Mouse (Mus musculus) testis, adult 2 months (tissue): ENCODE results near the gene Tysnd1. TPM values are rescaled to one million over a fixed set of nuclear protein-coding genes. Genes with fewer than 3 reads are reported as not detected.

Experiments
- H3K27ac ChIP-seq: fragments of 200-500 bp; 2 replicates; pipeline ENCODE4 v1.5.1; 2012; ENCODE audit warnings: low read depth, low read length; ENCODE audit not compliant: control insufficient read depth, insufficient read depth
- H3K27me3 ChIP-seq: fragments of 200-500 bp; 2 replicates; pipeline ENCODE4 v1.6.1; 2012; ENCODE audit warnings: mild to moderate bottlenecking, low read length, moderate library complexity; ENCODE audit not compliant: control insufficient read depth, insufficient read depth
- H3K36me3 ChIP-seq: fragments of 200-500 bp; 2 replicates; pipeline ENCODE4 v1.6.1; 2012; ENCODE audit warnings: mild to moderate bottlenecking, low read length; ENCODE audit not compliant: control insufficient read depth, insufficient read depth
- H3K4me1 ChIP-seq: fragments of 200-500 bp; 2 replicates; pipeline ENCODE4 v1.6.1; 2012; ENCODE audit warnings: low read length; ENCODE audit not compliant: control insufficient read depth, insufficient read depth
- H3K4me3 ChIP-seq: fragments of 200-500 bp; 2 replicates; pipeline ENCODE4 v1.5.1; 2012; ENCODE audit warnings: low read depth, mild to moderate bottlenecking, low read length, moderate library complexity, mixed read lengths; ENCODE audit not compliant: control insufficient read depth
- CTCF ChIP-seq: fragments of 200-500 bp; IDR thresholded peaks from 2 replicates; pipeline ENCODE4 v1.5.1; 2012; ENCODE audit warnings: low read depth, mild to moderate bottlenecking, inconsistent platforms, low read length, moderate library complexity; ENCODE audit not compliant: control insufficient read depth, insufficient read depth, insufficient replicate concordance
- POLR2A ChIP-seq: fragments of 200-500 bp; IDR thresholded peaks from 2 replicates; pipeline ENCODE4 v1.6.1; 2012; ENCODE audit warnings: low read depth, mild to moderate bottlenecking, inconsistent platforms, low read length, moderate library complexity; ENCODE audit not compliant: control insufficient read depth
- polyA plus RNA-seq: library from polyadenylated mRNA; depleted of rRNA; stranded (reverse); fragments of >200 nt; gene quantifications from 2 replicates; pipeline ENCODE4 v1.2.3, GENCODE M21; 2012

Gene Tysnd1
- polyA plus RNA-seq, 1 experiment: 16.3 TPM

DNA sequence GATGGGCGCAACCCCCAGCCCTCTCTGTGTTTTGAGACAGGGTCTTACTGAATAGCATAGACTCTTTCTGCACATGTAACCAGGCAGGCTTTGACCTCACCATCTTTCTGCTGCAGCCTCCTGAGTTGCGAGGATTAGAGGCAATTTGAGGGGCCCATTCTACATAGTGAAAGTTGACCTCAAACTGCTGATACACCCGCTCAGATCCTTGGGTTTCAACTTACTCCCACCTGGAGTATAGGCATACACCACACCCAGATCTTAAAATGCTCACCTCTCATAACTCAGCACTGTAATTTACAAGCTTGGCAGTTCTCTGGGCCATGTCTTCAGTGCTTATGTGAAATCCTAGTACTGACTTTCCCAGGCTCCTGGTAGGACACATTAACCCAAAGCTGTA lies 40.1 kb upstream of the Tysnd1 start:
- no peaks in the 10 kb centered on the region; the same call in 1 of the 2 replicates for H3K4me1 ChIP-seq

DNA sequence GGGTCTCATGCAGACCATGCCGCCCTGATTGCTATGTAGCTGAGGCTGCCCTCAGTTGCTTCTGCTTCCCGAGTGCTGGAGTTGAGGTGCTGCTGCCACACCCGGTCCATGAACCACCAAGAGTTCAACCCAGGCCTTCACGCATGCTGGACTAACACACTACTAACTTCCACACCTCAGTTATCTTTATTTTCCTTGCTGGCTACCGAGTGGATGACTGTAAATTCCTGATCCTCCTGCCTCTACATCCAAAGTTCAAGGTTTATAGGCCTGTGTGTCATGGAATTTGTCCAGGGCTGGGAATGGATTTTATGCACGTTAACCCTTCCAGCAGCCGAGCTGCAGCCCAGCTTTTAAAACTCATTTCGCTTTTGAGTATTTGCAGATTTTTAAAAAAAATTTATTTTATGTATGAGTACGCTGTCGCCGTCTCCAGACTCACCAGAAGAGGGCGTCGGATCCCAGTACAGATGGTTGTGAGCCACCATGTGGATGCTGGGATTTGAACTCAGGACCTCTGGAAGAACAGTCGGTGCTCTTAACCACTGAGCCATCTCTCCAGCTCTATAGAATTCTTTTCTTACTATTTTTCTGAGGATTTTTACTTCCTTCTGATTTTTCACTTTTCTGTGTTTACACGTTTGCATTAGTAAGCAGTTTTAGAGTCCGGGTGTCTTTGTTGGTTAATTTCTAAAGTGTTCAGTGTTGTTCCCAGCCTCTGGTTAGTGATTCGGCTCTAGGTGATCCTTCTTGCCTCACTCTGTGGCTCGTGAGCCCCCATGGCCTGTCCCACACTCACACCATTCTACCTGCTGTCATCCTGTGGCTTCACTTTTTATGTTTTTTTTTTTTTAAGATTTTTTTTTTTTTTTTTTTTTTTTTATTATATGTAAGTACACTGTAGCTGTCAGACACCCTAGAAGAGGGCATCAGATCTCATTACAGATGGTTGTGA lies 38.1 kb upstream of the Tysnd1 start:
- H3K36me3 ChIP-seq: no peaks in the 10 kb centered on the region
- H3K27me3 ChIP-seq: no peaks in the 10 kb centered on the region
- no peak for TF ChIP-seq POLR2A
- no peak for TF ChIP-seq CTCF

More for the DNA sequence above, 40.1 kb upstream of the Tysnd1 start:
- Histone ChIP-seq H3K4me3 (no peak overlapping the region), H3K27ac (no peak overlapping the region), H3K27me3 (no peaks in the 10 kb centered on the region), H3K36me3 (no peaks in the 10 kb centered on the region)
- no peak for TF ChIP-seq POLR2A
- no peak for TF ChIP-seq CTCF

DNA sequence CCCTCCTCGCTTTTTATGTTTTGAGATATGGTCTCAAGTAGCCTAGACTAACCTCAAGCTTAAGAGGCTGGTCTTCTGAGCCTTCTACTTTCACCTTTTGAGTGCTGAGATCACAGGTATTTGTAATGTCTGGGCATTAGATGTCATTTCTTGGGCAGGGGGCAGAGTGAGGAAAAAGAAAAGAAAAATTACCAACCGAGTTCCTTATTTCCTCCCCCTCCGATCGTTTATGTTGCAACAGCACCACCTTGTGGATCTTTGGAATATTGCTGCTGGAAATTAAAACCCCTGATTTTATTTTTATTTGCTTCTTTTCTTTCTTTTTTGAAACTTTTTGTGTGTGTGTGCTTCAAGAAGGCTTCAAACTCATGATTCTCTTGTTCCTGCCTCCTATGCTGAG lies 37.3 kb upstream of the Tysnd1 start:
- H3K4me1 ChIP-seq: no peaks in the 10 kb centered on the region; the same call in 1 of the 2 replicates
- TF ChIP-seq CTCF: no peak
- H3K4me3 ChIP-seq: no peak overlapping the region
- H3K27me3 ChIP-seq: no peaks in the 10 kb centered on the region
- H3K27ac ChIP-seq: no peak overlapping the region
- H3K36me3 ChIP-seq: no peaks in the 10 kb centered on the region

More for the DNA sequence above, 38.1 kb upstream of the Tysnd1 start:
- Histone ChIP-seq H3K27ac (no peak overlapping the region), H3K4me3 (no peak overlapping the region), H3K4me1 (no peaks in the 10 kb centered on the region; the same call in 1 of the 2 replicates)

DNA sequence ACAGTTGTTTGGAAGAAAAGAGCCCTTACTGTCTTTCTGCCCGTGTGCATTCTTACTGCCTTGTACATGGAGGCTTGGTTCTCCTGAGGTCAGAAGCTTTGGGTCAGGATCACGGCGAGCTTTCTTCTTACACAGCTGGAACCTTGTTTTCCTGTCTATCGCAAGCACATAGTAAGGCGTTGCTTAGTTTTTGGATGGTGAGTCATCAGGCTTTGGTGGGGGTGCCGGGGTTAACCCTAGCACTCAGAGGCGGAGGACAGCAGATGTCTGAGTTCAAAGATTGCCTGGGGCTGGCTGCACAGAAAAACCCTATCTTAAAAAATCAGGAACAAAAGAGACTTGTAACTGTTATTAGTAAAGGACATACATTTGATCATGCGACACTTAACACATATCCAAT lies 33.4 kb upstream of the Tysnd1 start:
- Histone ChIP-seq H3K4me1 (no peaks in the 10 kb centered on the region; the same call in 1 of the 2 replicates), H3K27me3 (no peaks in the 10 kb centered on the region), H3K27ac (no peak overlapping the region), H3K4me3 (no peak overlapping the region), H3K36me3 (no peaks in the 10 kb centered on the region)
- TF ChIP-seq POLR2A: no peak
- no peak for TF ChIP-seq CTCF

DNA sequence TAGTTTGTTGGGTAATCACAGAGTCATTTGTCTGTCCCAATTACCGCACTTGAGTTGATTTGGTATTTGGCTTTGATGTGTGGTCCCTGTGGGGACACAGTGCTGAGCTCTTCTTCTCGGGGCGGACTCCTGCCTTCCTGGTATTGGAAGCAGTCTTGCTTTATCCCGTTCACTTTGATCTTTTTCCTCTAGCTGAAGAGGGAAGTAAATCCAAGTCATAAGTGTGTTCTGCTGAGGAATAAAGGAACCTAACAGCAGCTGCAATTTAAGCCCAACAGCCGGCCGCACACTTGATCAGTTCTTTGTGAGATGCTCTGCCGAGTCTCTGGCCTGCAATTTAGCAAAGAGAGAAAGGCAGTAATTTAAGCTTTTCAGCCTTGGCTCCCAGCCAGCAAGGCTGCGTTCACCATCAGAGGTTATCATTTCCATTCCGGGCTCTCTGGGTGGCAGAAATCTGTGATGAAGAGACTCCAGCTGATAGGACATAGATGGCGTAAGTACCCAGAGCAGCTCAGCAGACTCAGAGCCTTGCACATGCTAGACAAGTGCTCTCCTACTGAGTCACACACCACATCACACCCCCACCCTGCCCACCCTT lies 32.8 kb upstream of the Tysnd1 start:
- Histone ChIP-seq H3K4me1 (no peaks in the 10 kb centered on the region; the same call in 1 of the 2 replicates), H3K27me3 (no peaks in the 10 kb centered on the region), H3K4me3 (no peak overlapping the region), H3K36me3 (no peaks in the 10 kb centered on the region), H3K27ac (no peak overlapping the region)
- TF ChIP-seq POLR2A (no peak), CTCF (no peak)

DNA sequence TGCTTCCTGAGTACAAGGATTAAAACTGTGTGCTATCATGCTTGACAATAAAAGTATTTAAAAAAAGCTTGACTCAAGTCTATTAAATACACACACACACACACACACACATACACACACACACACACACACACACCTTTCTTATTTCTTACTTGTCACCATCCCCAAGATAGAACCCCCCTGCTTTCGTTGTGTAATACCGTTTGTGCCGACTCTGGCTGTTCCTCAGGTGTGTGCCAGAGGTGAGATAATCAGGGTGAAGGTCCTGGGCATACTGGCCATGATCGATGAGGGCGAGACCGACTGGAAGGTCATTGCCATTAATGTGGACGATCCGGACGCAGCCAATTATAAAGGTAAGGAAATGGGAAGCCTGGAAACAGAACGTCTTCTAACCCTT lies 30.2 kb upstream of the Tysnd1 start:
- H3K27ac ChIP-seq: no peak overlapping the region
- H3K36me3 ChIP-seq: no peaks in the 10 kb centered on the region
- no peaks in the 10 kb centered on the region for H3K27me3 ChIP-seq
- no peak for TF ChIP-seq POLR2A
- no peak for TF ChIP-seq CTCF
- no peaks in the 10 kb centered on the region for H3K4me1 ChIP-seq
- no peak overlapping the region for H3K4me3 ChIP-seq

DNA sequence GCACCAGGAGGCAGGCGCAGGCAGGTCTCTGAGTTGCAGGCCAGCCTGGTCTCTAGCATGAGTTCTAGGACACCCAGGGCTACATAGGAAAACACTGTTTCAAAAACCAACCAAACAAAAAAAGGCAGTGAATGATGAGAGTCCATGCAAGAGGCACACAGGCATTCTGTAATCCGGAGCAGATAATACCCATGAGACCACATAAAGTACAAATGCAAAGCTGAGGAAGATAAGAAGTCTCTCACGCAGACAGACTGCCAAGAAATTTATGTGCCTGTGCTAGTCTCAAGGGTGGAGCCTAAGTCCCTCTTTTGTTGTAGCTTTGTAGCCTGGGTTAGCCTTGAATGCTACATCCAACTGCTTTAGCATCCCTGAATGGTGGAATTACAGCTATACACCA lies 29.7 kb upstream of the Tysnd1 start:
- Histone ChIP-seq H3K4me1 (no peaks in the 10 kb centered on the region), H3K27ac (no peak overlapping the region), H3K4me3 (no peak overlapping the region), H3K27me3 (no peaks in the 10 kb centered on the region), H3K36me3 (no peaks in the 10 kb centered on the region)
- TF ChIP-seq CTCF (no peak), POLR2A (no peak)

DNA sequence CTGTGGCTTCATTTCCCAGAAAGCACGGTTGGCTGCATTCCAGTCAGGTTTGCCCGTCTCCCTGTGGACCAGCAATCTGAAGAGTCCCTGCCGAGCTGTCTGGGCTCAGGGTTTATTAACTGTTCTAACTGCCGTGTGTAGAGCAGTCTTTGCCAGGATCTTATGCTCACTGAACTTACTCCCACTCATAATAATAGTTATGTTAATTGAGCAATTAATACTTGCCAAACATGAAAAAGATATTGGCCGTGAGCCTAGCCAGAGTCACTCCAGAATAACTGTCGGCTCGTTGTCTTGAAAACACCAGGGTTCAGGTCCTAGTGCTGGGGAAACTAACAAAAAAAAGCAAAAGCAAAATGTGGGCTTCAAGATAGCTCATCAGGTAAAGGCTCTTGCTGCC lies 26.0 kb upstream of the Tysnd1 start:
- Histone ChIP-seq H3K4me3 (no peak overlapping the region), H3K27me3 (no peaks in the 10 kb centered on the region), H3K27ac (no peak overlapping the region), H3K4me1 (no peaks in the 10 kb centered on the region), H3K36me3 (no peaks in the 10 kb centered on the region)
- TF ChIP-seq POLR2A: no peak
- TF ChIP-seq CTCF: no peak
